Mouse (Mus musculus): ENCODE data around the gene Dio3. TPM values are rescaled to one million over a fixed set of nuclear protein-coding genes. Genes with fewer than 3 reads are reported as not detected.
A peak's percentile ranks its signal among the peaks of the same experiment; 100 is the strongest.

The Dio3 gene
- 0.07 and 0.15 TPM in 2 replicates for polyA plus RNA-seq (2015; fragmentation: Nextera tagmentation; extraction: Ambion mirVana)

DNA sequence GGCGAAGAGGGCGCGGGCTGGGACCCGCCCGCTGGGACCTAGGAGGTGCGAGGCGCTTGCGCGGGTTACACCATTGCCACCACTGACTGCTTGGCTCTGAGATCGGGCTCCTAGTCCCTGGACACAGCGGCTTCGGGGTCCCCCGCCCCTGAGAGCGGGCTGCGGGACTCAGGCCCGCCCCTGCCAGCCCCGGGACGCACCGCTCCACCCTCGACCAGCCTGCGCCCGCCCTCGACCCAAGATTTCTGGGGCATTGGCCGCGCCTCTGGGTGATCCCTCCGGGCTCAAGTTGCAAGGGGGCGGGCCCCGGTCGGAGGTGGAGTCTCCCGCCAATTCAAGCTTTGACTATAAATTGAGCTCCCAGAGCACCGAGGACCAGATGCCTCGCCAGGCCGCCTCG lies at the start of gene Dio3:
TSS of gene Dio3 (plus strand) at position 216 of the 400 bp plus-strand sequence.
- H3K9me3 ChIP-seq (replicated peaks), result no peaks in the 10 kb centered on the region
- ATAC-seq (ENCODE audit: insufficient read depth), result peak; percentile 72
- H3K27ac ChIP-seq (replicated peaks), result no peak within 1 kb of the TSS
- peak within 1 kb of the TSS; percentile 42 for H3K4me3 ChIP-seq (replicated peaks)
- peaks cover 94% of the 10 kb centered on the region for H3K27me3 ChIP-seq
- WGBS (ENCODE audit: insufficient replicate concordance), result under 1% methylated on average over 34 of the region's 34 CpGs
- H3K9ac ChIP-seq, result no peak within 1 kb of the TSS
- H3K36me3 ChIP-seq (replicated peaks), result no peaks in the 10 kb centered on the region
- H3K4me1 ChIP-seq (replicated peaks), result no peaks in the 10 kb centered on the region
- peak within 1 kb of the TSS; percentile 57 for H3K4me2 ChIP-seq

DNA sequence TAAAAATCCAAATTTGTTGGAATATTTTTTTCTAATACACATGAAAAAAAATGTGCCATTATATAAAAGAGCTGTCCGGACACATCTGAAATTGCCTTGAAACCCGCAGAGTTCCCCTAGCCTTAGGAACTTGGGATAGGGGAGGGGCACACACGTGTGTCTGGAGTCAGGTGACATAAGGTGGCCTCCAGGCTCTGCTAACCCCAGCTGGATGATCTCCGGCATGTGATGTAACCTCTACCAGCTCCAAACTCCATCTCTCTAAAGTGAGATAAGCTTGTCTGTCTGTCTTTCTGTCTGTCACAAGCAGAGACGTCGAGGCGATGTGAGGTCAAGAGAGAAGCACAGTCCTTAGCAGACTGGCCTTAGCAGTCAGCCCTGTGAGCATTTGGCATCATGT lies 48.6 kb upstream of the Dio3 start:
- 53% methylated on average over 7 of the region's 7 CpGs for WGBS (ENCODE audit: insufficient replicate concordance)
- Histone ChIP-seq H3K27ac (replicated peaks) (0 out of 2 replicates have a peak overlapping the region, but pooled peaks have one; percentile 0), H3K36me3 (replicated peaks) (no peaks in the 10 kb centered on the region), H3K4me3 (replicated peaks) (no peak overlapping the region), H3K9me3 (replicated peaks) (no peaks in the 10 kb centered on the region), H3K9ac (no peak overlapping the region), H3K4me1 (replicated peaks) (no peaks in the 10 kb centered on the region), H3K4me2 (no peak overlapping the region), H3K27me3 (no peaks in the 10 kb centered on the region)
- ATAC-seq (ENCODE audit: insufficient read depth), result peak; percentile 60

- no peaks in the 10 kb centered on the region for H3K9me3 ChIP-seq (replicated peaks)
- ATAC-seq (ENCODE audit: insufficient read depth), result peak; percentile 78
Measured at GRCm38 (mm10) chr12:110230767-110231166, 48.1 kb upstream of the Dio3 start.

GRCm38 (mm10) chr12:110231709-110232600 lies 46.9 kb upstream of the Dio3 start:
- no peaks in the 10 kb centered on the region for H3K36me3 ChIP-seq (replicated peaks)
- no peak overlapping the region for H3K9ac ChIP-seq
- no peak overlapping the region for H3K27ac ChIP-seq (replicated peaks)
- no peaks in the 10 kb centered on the region for H3K27me3 ChIP-seq
- H3K9me3 ChIP-seq (replicated peaks), result no peaks in the 10 kb centered on the region
- no peak overlapping the region for H3K4me3 ChIP-seq (replicated peaks)
- no peak overlapping the region for H3K4me2 ChIP-seq
- 69% methylated on average over 13 of the region's 13 CpGs for WGBS (ENCODE audit: insufficient replicate concordance)
- ATAC-seq (ENCODE audit: insufficient read depth), result no peak
- H3K4me1 ChIP-seq (replicated peaks), result no peaks in the 10 kb centered on the region

More at GRCm38 (mm10) chr12:110230767-110231166, 48.1 kb upstream of the Dio3 start:
- H3K4me3 ChIP-seq (replicated peaks), result no peak overlapping the region
- no peaks in the 10 kb centered on the region for H3K4me1 ChIP-seq (replicated peaks)
- H3K27me3 ChIP-seq, result no peaks in the 10 kb centered on the region
- WGBS (ENCODE audit: insufficient replicate concordance), result 61% methylated on average over 8 of the region's 8 CpGs
- H3K36me3 ChIP-seq (replicated peaks), result no peaks in the 10 kb centered on the region
- no peak overlapping the region for H3K4me2 ChIP-seq
- H3K9ac ChIP-seq, result no peak overlapping the region
- 0 out of 2 replicates have a peak overlapping the region, but pooled peaks have one; percentile 0 for H3K27ac ChIP-seq (replicated peaks)

GRCm38 (mm10) chr12:110235908-110236307 lies 43.0 kb upstream of the Dio3 start:
- no peak for ATAC-seq (ENCODE audit: insufficient read depth)
- Histone ChIP-seq H3K27ac (replicated peaks) (no peak overlapping the region), H3K9me3 (replicated peaks) (no peaks in the 10 kb centered on the region), H3K36me3 (replicated peaks) (no peaks in the 10 kb centered on the region), H3K4me1 (replicated peaks) (no peaks in the 10 kb centered on the region), H3K4me2 (no peak overlapping the region), H3K27me3 (no peaks in the 10 kb centered on the region), H3K9ac (no peak overlapping the region), H3K4me3 (replicated peaks) (no peak overlapping the region)
- WGBS (ENCODE audit: insufficient replicate concordance), result 69% methylated on average over 4 of the region's 4 CpGs

- H3K4me2 ChIP-seq, result no peak overlapping the region
- H3K27ac ChIP-seq (replicated peaks), result no peak overlapping the region
- no peaks in the 10 kb centered on the region for H3K27me3 ChIP-seq
- H3K4me3 ChIP-seq (replicated peaks), result no peak overlapping the region
- no peaks in the 10 kb centered on the region for H3K4me1 ChIP-seq (replicated peaks)
- no peak overlapping the region for H3K9ac ChIP-seq
- H3K36me3 ChIP-seq (replicated peaks), result no peaks in the 10 kb centered on the region
- H3K9me3 ChIP-seq (replicated peaks), result no peaks in the 10 kb centered on the region
- 63% methylated on average over 7 of the region's 7 CpGs for WGBS (ENCODE audit: insufficient replicate concordance)
- ATAC-seq (ENCODE audit: insufficient read depth), result no peak
Measured at GRCm38 (mm10) chr12:110237046-110237445, 41.8 kb upstream of the Dio3 start.

GRCm38 (mm10) chr12:110239358-110239757 lies 39.5 kb upstream of the Dio3 start:
- ATAC-seq (ENCODE audit: insufficient read depth), result no peak
- H3K9ac ChIP-seq, result no peak overlapping the region
- no peaks in the 10 kb centered on the region for H3K36me3 ChIP-seq (replicated peaks)
- no peaks in the 10 kb centered on the region for H3K9me3 ChIP-seq (replicated peaks)
- WGBS (ENCODE audit: insufficient replicate concordance), result 54% methylated on average over 5 of the region's 5 CpGs
- H3K4me2 ChIP-seq, result no peak overlapping the region
- H3K4me3 ChIP-seq (replicated peaks), result no peak overlapping the region
- no peaks in the 10 kb centered on the region for H3K27me3 ChIP-seq
- no peak overlapping the region for H3K27ac ChIP-seq (replicated peaks)
- H3K4me1 ChIP-seq (replicated peaks), result no peaks in the 10 kb centered on the region

DNA sequence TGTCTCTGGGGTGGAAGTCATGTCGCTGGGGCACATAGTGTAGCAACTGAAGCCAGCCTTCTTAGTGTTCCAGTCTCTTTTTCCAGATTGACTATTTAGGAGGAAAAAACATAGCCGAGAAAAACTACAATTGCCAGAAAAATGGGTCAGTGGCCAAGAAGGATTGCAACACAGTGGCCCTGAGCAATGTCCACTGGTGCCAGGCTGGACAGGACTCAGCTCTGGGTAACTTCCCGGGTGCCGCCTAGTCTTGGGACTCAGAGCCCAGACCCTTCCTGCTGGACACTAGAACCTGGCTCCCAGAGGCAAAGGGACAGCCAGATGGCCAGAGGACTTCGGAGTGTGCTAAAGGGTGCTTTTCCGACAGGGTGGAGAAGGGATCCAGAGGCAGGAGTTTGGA lies 34.3 kb upstream of the Dio3 start:
- no peaks in the 10 kb centered on the region for H3K9me3 ChIP-seq (replicated peaks)
- H3K36me3 ChIP-seq (replicated peaks), result no peaks in the 10 kb centered on the region
- H3K4me3 ChIP-seq (replicated peaks), result no peak overlapping the region
- H3K4me2 ChIP-seq, result no peak overlapping the region
- H3K27me3 ChIP-seq, result no peaks in the 10 kb centered on the region
- no peak for ATAC-seq (ENCODE audit: insufficient read depth)
- WGBS (ENCODE audit: insufficient replicate concordance), result 66% methylated on average over 6 of the region's 6 CpGs
- H3K4me1 ChIP-seq (replicated peaks), result no peaks in the 10 kb centered on the region
- H3K9ac ChIP-seq, result no peak overlapping the region
- no peak overlapping the region for H3K27ac ChIP-seq (replicated peaks)

DNA sequence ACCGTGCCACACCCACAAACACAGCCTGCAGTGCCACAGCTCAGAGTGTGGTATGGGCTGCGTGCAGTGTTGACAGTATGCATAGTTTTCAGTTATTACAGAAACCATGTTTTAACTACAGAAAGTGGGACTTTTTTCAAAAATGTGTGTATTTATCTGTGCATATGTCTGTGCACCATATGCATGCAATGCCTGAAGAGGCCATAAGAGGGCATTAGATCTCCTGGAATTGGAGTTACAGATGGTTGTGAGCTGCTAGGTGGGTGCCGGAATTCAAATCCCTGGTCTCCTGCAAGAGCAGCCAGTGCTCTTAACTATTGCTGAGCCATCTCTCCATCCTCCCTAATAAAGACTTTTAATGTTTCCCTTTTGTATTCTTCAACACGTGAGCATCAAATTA lies 33.4 kb upstream of the Dio3 start:
- no peaks in the 10 kb centered on the region for H3K36me3 ChIP-seq (replicated peaks)

DNA sequence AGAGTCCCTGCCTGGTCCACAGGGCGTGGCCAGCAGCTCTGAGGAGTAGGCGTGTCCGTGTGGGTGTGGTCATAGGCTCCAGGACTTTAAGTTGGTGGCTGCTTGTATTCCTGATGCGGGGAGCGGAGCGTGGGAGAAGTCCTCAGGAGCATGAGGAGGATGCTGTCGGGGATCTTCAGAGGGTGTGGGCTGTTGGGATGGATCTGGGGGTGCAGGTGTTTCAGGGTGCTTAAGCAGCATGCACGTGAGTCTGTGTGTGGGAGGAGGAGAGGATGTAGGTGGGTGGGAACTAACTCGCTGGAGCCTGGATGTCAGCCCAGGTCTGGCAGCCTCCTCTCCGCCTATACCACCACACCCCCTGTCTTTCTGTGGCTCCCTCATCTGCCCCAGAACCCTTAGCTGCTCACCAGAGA lies 26.7 kb upstream of the Dio3 start:
- ATAC-seq (ENCODE audit: insufficient read depth), result no peak
- H3K36me3 ChIP-seq (replicated peaks), result no peaks in the 10 kb centered on the region
- no peak overlapping the region for H3K4me2 ChIP-seq
- no peak overlapping the region for H3K4me3 ChIP-seq (replicated peaks)
- H3K9ac ChIP-seq, result no peak overlapping the region
- H3K27me3 ChIP-seq, result no peaks in the 10 kb centered on the region; the same call in 1 of the 2 replicates
- 21% methylated on average over 10 of the region's 10 CpGs for WGBS (ENCODE audit: insufficient replicate concordance)
- no peaks in the 10 kb centered on the region for H3K9me3 ChIP-seq (replicated peaks)
- H3K4me1 ChIP-seq (replicated peaks), result no peaks in the 10 kb centered on the region
- no peak overlapping the region for H3K27ac ChIP-seq (replicated peaks)

More for the DNA sequence above, 33.4 kb upstream of the Dio3 start:
- Histone ChIP-seq H3K9ac (no peak overlapping the region), H3K4me2 (no peak overlapping the region), H3K27me3 (no peaks in the 10 kb centered on the region), H3K4me1 (replicated peaks) (no peaks in the 10 kb centered on the region), H3K27ac (replicated peaks) (no peak overlapping the region), H3K9me3 (replicated peaks) (no peaks in the 10 kb centered on the region), H3K4me3 (replicated peaks) (no peak overlapping the region)
- 69% methylated on average over 4 of the region's 4 CpGs for WGBS (ENCODE audit: insufficient replicate concordance)
- ATAC-seq (ENCODE audit: insufficient read depth), result no peak

DNA sequence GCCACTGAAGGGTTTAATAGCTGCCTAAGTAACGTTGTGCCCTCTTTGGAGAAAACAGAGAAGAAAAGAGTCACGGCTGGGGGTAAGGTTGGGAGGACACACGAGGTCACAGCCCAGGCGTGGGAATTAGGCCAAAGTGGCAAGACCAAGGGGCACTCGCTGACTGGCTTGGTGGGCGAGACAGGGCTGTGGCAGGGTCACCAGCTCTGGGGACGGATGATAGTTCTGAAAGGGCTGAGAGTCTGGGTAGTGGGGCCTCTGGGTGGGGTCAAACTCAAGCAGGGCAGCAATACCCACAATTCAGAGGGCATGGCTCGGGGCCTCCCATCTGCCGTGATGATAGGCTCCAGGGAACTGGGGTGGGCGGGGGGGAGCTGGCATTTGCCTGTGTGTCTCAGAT lies 23.1 kb upstream of the Dio3 start:
- whole genome bisulfite sequencing (ENCODE audit: insufficient replicate concordance), result 51% methylated on average over 10 of the region's 10 CpGs
- Histone ChIP-seq H3K27me3 (no peaks in the 10 kb centered on the region; the same call in 1 of the 2 replicates), H3K4me1 (replicated peaks) (no peaks in the 10 kb centered on the region), H3K9ac (no peak overlapping the region), H3K27ac (replicated peaks) (no peak overlapping the region), H3K36me3 (replicated peaks) (no peaks in the 10 kb centered on the region), H3K4me3 (replicated peaks) (no peak overlapping the region), H3K9me3 (replicated peaks) (no peaks in the 10 kb centered on the region), H3K4me2 (no peak overlapping the region)
- ATAC-seq (ENCODE audit: insufficient read depth), result no peak
